Mouse (Mus musculus) forebrain, embryonic 10.5 days (tissue): ENCODE measurements around the gene Zswim8. TPM values are rescaled to one million over a fixed set of nuclear protein-coding genes. Genes with fewer than 3 reads are reported as not detected.

Source experiments
- DNase-seq: peaks from one replicate; pipeline ENCODE4 v3.0.0-alpha.2; 2017; ENCODE audit warnings: low spot score; ENCODE audit errors: extremely low spot score
- H3K27ac ChIP-seq: fragments of 300-500 bp; sonication (generic); 2 replicates; pipeline ENCODE4 v1.5.1; 2016; ENCODE audit warnings: mild to moderate bottlenecking
- H3K27me3 ChIP-seq: fragments of 300-500 bp; sonication (generic); 2 replicates; pipeline ENCODE4 v1.6.1; 2016; ENCODE audit warnings: mild to moderate bottlenecking; ENCODE audit not compliant: poor library complexity, severe bottlenecking
- H3K36me3 ChIP-seq: fragments of 300-500 bp; sonication (generic); replicated peaks from 2 replicates; pipeline ENCODE4 v1.6.1; 2016; ENCODE audit warnings: mild to moderate bottlenecking, moderate library complexity
- H3K4me1 ChIP-seq: fragments of 300-500 bp; sonication (generic); 2 replicates; pipeline ENCODE4 v1.6.1; 2016
- H3K4me3 ChIP-seq: fragments of 300-500 bp; sonication (generic); 2 replicates; pipeline ENCODE4 v1.5.1; 2016; ENCODE audit warnings: mild to moderate bottlenecking, moderate library complexity
- H3K9me3 ChIP-seq: fragments of 300-500 bp; sonication (generic); 2 replicates; pipeline ENCODE4 v1.6.1; 2016; ENCODE audit warnings: mild to moderate bottlenecking, moderate library complexity
- WGBS: fragments of 180-500 bp; shearing (Covaris S2); methylation state at CpG from one replicate; pipeline ENCODE4 v1.1.7; 2016; 5-methylcytosine and 5-hydroxymethylcytosine counted together
- polyA plus RNA-seq: library from polyadenylated mRNA; unstranded; fragments of >200 nt; fragmentation: Nextera tagmentation; extraction: Ambion mirVana; gene quantifications from 2 replicates; pipeline ENCODE4 v1.2.1, GENCODE M21; 2016

The Zswim8 gene
- 28.9 and 29.0 TPM in 2 replicates for polyA plus RNA-seq

- WGBS: under 1% methylated on average over 80 of the region's 80 CpGs
- Histone ChIP-seq H3K27ac (peak within 1 kb of the TSS; percentile 94), H3K27me3 (no peaks in the 10 kb centered on the region), H3K9me3 (no peaks in the 10 kb centered on the region), H3K36me3 (peaks cover 46% of the 10 kb centered on the region), H3K4me3 (peak within 1 kb of the TSS; percentile 100), H3K4me1 (peaks cover 36% of the 10 kb centered on the region)
- DNase-seq: peak; percentile 91
Observed at GRCm38 (mm10) chr14:20707201-20708190, at the start of gene Zswim8. Zswim8 (plus strand) TSS chr14:20707552.

DNA sequence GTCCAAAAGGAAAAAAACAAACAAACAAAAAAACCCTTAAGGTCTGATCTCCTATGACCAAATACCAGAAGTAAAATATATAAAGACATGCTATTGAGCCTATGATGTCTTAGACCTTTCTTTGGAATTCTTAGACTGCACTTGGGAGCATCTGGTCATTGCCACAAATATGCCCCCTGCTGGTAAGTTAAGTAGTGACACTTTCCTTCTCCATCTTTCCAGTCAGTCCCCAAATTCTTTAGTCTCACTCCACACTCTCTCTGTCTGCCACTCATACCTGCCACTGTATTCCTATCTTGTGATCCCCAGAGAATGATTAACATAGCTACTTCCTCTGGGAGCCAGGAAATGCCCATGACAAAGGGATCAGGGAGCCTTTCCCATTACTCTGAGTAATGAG lies 49.0 kb upstream of the Zswim8 start:
- H3K36me3 ChIP-seq: no peaks in the 10 kb centered on the region
- peaks cover 29% of the 10 kb centered on the region for H3K4me1 ChIP-seq
- H3K9me3 ChIP-seq: no peaks in the 10 kb centered on the region
- H3K27ac ChIP-seq: no peak overlapping the region
- H3K4me3 ChIP-seq: no peak overlapping the region
- H3K27me3 ChIP-seq: peaks cover 30% of the 10 kb centered on the region
- no peak for DNase-seq

- H3K27ac ChIP-seq: no peak overlapping the region
- H3K4me3 ChIP-seq: no peak overlapping the region
- 85% methylated on average over 6 of the region's 6 CpGs for WGBS
- no peak for DNase-seq
- H3K36me3 ChIP-seq: no peaks in the 10 kb centered on the region
- no peaks in the 10 kb centered on the region for H3K9me3 ChIP-seq
- peaks cover 33% of the 10 kb centered on the region for H3K4me1 ChIP-seq
- peaks cover 33% of the 10 kb centered on the region for H3K27me3 ChIP-seq
Observed at GRCm38 (mm10) chr14:20658902-20659301, 48.5 kb upstream of the Zswim8 start.

GRCm38 (mm10) chr14:20659687-20660086 lies 47.7 kb upstream of the Zswim8 start:
- DNase-seq: no peak
- H3K27ac ChIP-seq: no peak overlapping the region
- no peaks in the 10 kb centered on the region for H3K36me3 ChIP-seq
- H3K27me3 ChIP-seq: peaks cover 37% of the 10 kb centered on the region
- peaks cover 41% of the 10 kb centered on the region for H3K4me1 ChIP-seq
- H3K4me3 ChIP-seq: no peak overlapping the region
- WGBS: 94% methylated on average over 7 of the region's 7 CpGs
- no peaks in the 10 kb centered on the region for H3K9me3 ChIP-seq

DNA sequence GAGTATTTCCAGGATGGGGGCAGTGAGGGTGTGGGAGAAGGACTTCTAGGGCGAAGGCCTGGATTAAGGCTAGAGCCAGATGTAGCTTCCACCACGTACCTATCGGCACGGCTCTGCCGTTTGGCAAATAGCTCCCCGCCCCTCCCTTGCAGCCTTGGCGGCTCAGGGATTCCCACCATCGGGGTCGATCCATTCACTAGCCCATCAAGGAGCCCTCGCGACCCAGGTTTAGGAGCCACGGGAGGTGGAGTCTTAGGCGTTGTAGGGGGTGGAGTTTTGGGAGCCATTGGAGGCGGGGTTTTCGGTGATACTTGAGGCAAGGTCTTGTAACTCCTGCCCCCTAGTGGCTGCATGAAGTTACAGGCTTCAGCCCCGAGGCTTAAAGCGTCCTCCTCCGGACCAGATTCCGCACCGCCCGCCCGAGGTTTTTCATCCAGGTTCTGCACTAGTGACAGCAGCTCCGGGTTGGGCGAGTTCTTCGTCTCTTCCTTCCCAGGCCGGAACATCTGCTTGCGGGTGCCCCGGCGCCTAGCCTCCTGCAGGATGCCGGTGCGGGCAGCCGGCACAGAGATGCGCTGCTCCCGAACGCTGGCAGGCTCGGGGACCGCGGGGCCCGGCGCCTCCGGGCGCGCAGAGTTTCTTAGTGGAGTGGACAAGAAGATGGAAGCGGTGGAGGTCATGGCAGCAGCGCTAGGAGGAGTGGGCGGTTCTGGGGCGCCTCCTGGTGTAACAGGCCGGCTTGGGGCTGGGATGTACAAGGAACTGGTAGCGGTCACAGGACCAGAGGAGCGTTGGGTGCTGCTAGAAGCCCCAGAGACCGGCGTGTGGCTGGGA lies 46.3 kb upstream of the Zswim8 start:
- 1% methylated on average over 52 of the region's 52 CpGs for WGBS
- peak overlapping the region; percentile 86 for H3K27ac ChIP-seq
- no peaks in the 10 kb centered on the region for H3K36me3 ChIP-seq
- H3K27me3 ChIP-seq: peaks cover 42% of the 10 kb centered on the region
- peaks cover 41% of the 10 kb centered on the region for H3K4me1 ChIP-seq
- peak; percentile 92 for DNase-seq
- H3K4me3 ChIP-seq: peak overlapping the region; percentile 69
- no peaks in the 10 kb centered on the region for H3K9me3 ChIP-seq

GRCm38 (mm10) chr14:20661661-20662331 lies 45.6 kb upstream of the Zswim8 start:
- Histone ChIP-seq H3K27ac (peak overlapping the region; percentile 86), H3K9me3 (no peaks in the 10 kb centered on the region), H3K27me3 (peaks cover 49% of the 10 kb centered on the region), H3K4me3 (peak overlapping the region; percentile 69), H3K36me3 (no peaks in the 10 kb centered on the region), H3K4me1 (peaks cover 35% of the 10 kb centered on the region)
- WGBS: 9% methylated on average over 19 of the region's 19 CpGs
- DNase-seq: peak; percentile 34

- no peaks in the 10 kb centered on the region for H3K36me3 ChIP-seq
- whole genome bisulfite sequencing: 93% methylated on average over 3 of the region's 3 CpGs
- no peak overlapping the region for H3K27ac ChIP-seq
- H3K27me3 ChIP-seq: peaks cover 57% of the 10 kb centered on the region
- no peaks in the 10 kb centered on the region for H3K9me3 ChIP-seq
- no peak overlapping the region for H3K4me3 ChIP-seq
- peaks cover 35% of the 10 kb centered on the region for H3K4me1 ChIP-seq
- no peak for DNase-seq
Observed at GRCm38 (mm10) chr14:20662740-20663139, 44.6 kb upstream of the Zswim8 start.

GRCm38 (mm10) chr14:20663601-20664000 lies 43.8 kb upstream of the Zswim8 start:
- DNase-seq: no peak
- no peak overlapping the region for H3K4me3 ChIP-seq
- H3K9me3 ChIP-seq: no peaks in the 10 kb centered on the region
- 59% methylated on average over 2 of the region's 2 CpGs for WGBS
- peaks cover 66% of the 10 kb centered on the region for H3K27me3 ChIP-seq
- H3K4me1 ChIP-seq: peaks cover 35% of the 10 kb centered on the region
- no peaks in the 10 kb centered on the region for H3K36me3 ChIP-seq
- H3K27ac ChIP-seq: no peak overlapping the region

- H3K27me3 ChIP-seq: peaks cover 73% of the 10 kb centered on the region
- no peaks in the 10 kb centered on the region for H3K9me3 ChIP-seq
- 62% methylated on average over 3 of the region's 3 CpGs for WGBS
- peaks cover 35% of the 10 kb centered on the region for H3K4me1 ChIP-seq
- no peak for DNase-seq
- no peaks in the 10 kb centered on the region for H3K36me3 ChIP-seq
- peak overlapping the region; percentile 41; the same call in 1 of the 2 replicates for H3K27ac ChIP-seq
- no peak overlapping the region for H3K4me3 ChIP-seq
Observed at GRCm38 (mm10) chr14:20664436-20664835, 42.9 kb upstream of the Zswim8 start.

- Histone ChIP-seq H3K36me3 (no peaks in the 10 kb centered on the region), H3K27ac (no peak overlapping the region), H3K27me3 (peaks cover 51% of the 10 kb centered on the region), H3K9me3 (no peaks in the 10 kb centered on the region), H3K4me3 (no peak overlapping the region), H3K4me1 (peaks cover 13% of the 10 kb centered on the region)
- 72% methylated on average over 1 of the region's 1 CpGs for WGBS
- no peak for DNase-seq
Observed at GRCm38 (mm10) chr14:20667469-20667868, 39.9 kb upstream of the Zswim8 start.

DNA sequence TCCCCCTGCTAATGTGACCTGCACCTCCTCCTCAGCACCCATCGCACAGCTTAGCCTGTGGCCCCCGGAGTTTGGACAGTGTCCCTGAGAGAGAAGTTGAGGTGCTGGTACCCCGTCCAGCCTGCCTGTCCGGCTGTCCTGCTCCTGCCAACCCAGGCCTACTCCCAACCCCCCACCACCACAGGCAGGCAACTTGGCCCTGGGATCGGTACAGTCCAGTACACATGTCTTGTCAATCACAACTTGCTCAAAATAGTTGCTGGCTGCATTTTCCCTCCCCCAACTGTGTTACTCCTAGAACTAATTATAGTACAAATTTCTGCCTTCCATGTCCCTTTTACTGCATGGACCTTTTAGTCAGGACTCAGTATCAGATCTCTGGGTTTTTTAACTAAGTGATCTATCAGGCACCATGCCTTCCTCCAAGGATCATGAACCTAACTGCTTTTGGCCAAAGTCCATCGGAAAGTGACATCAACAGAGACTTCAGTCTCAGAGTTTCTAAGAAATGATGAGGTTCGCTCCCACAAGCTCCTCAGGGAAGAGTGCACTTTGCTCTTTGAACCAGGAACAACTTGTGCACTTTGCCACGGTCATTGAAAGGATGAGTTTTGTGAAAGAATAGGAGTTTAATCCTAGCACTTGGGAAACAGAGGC lies 39.1 kb upstream of the Zswim8 start, which contains the start of gene Synpo2l:
TSS of gene Synpo2l (minus strand) at position 201 of the 657 bp plus-strand sequence.
- Histone ChIP-seq H3K27ac (no peak within 1 kb of the TSS), H3K4me3 (no peak within 1 kb of the TSS), H3K36me3 (no peaks in the 10 kb centered on the region), H3K27me3 (peaks cover 43% of the 10 kb centered on the region), H3K4me1 (peaks cover 12% of the 10 kb centered on the region), H3K9me3 (no peaks in the 10 kb centered on the region)
- DNase-seq: no peak
- WGBS: 86% methylated on average over 8 of the region's 8 CpGs

- DNase-seq: peak; percentile 37
- H3K4me3 ChIP-seq: peak overlapping the region; percentile 86; the same call in 1 of the 2 replicates
Observed at GRCm38 (mm10) chr14:20672990-20673389, 34.4 kb upstream of the Zswim8 start.

More at GRCm38 (mm10) chr14:20672990-20673389, 34.4 kb upstream of the Zswim8 start:
- no peaks in the 10 kb centered on the region for H3K9me3 ChIP-seq
- H3K4me1 ChIP-seq: peaks cover 18% of the 10 kb centered on the region
- H3K27me3 ChIP-seq: peaks cover 14% of the 10 kb centered on the region; the same call in 1 of the 2 replicates
- H3K36me3 ChIP-seq: peaks cover 26% of the 10 kb centered on the region
- 91% methylated on average over 2 of the region's 2 CpGs for WGBS
- no peak overlapping the region for H3K27ac ChIP-seq
